Mouse (Mus musculus): Measurements from ENCODE around the gene Adamts9. TPM values are rescaled to one million over a fixed set of nuclear protein-coding genes. Genes with fewer than 3 reads are reported as not detected.
A peak's percentile ranks its signal among the peaks of the same experiment; 100 is the strongest.

The Adamts9 gene
- polyA plus RNA-seq, 1 experiment from 2014 or later, result 8.2 TPM

- H3K9ac ChIP-seq (ENCODE audit: low read depth, low read length), result no peak overlapping the region
- ATAC-seq (ENCODE audit: low read depth) (no peak), DNase-seq (ENCODE audit: low spot score) (no peak)
- 0 out of 2 replicates have a peak, but pooled peaks cover 9% of the 10 kb centered on the region for H3K27me3 ChIP-seq (replicated peaks; ENCODE audit: control insufficient read depth, insufficient read depth, low read length)
- no peak overlapping the region for H3K4me2 ChIP-seq (ENCODE audit: low read depth, low read length)
- no peak overlapping the region for H3K4me3 ChIP-seq (ENCODE audit: low read depth, low read length)
- H3K9me3 ChIP-seq (ENCODE audit: control insufficient read depth, low read length), result no peaks in the 10 kb centered on the region
- no peaks in the 10 kb centered on the region for H3K4me1 ChIP-seq (ENCODE audit: control insufficient read depth, insufficient read depth, low read length)
- WGBS, result 89% methylated on average over 6 of the region's 6 CpGs
- H3K27ac ChIP-seq (replicated peaks; ENCODE audit: low read depth, low read length), result no peak overlapping the region
- 0 out of 2 replicates have a peak, but pooled peaks cover 3% of the 10 kb centered on the region for H3K36me3 ChIP-seq (ENCODE audit: control insufficient read depth, insufficient read depth, low read length)
Observed at GRCm38 (mm10) chr6:92781446-92781845, 161.8 kb downstream of the Adamts9 start.

DNA sequence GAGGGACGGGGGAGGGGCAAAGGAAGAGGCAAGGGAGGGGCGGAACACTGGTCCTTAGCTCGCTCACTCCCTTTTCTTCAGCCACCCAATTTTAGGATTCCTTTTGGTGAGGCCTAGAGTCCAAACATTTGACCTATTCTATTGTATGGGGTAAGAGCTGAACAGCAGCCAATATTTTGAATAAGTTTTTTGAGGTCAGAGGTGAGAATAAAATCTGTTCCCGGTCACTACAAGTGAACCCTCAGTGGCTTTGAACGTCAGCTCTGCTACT lies 163.4 kb downstream of the Adamts9 start:
- no peak overlapping the region for H3K4me2 ChIP-seq (ENCODE audit: low read depth, low read length)
- ATAC-seq (ENCODE audit: low read depth), result no peak
- no peak overlapping the region for H3K9ac ChIP-seq (ENCODE audit: low read depth, low read length)
- H3K4me1 ChIP-seq (ENCODE audit: control insufficient read depth, insufficient read depth, low read length), result no peaks in the 10 kb centered on the region
- H3K36me3 ChIP-seq (ENCODE audit: control insufficient read depth, insufficient read depth, low read length), result peaks cover 3% of the 10 kb centered on the region; the same call in 1 of the 2 replicates
- 52% methylated on average over 5 of the region's 5 CpGs for WGBS
- H3K9me3 ChIP-seq (ENCODE audit: control insufficient read depth, low read length), result no peaks in the 10 kb centered on the region
- H3K27me3 ChIP-seq (replicated peaks; ENCODE audit: control insufficient read depth, insufficient read depth, low read length), result no peaks in the 10 kb centered on the region
- no peak overlapping the region for H3K27ac ChIP-seq (replicated peaks; ENCODE audit: low read depth, low read length)
- H3K4me3 ChIP-seq (ENCODE audit: low read depth, low read length), result no peak overlapping the region
- no peak for DNase-seq (ENCODE audit: low spot score)

- Histone ChIP-seq H3K36me3 (ENCODE audit: control insufficient read depth, insufficient read depth, low read length) (peaks cover 5% of the 10 kb centered on the region; the same call in 1 of the 2 replicates), H3K4me1 (ENCODE audit: control insufficient read depth, insufficient read depth, low read length) (no peaks in the 10 kb centered on the region), H3K9ac (ENCODE audit: low read depth, low read length) (no peak overlapping the region), H3K4me2 (ENCODE audit: low read depth, low read length) (no peak overlapping the region), H3K27me3 (replicated peaks; ENCODE audit: control insufficient read depth, insufficient read depth, low read length) (no peaks in the 10 kb centered on the region), H3K9me3 (ENCODE audit: control insufficient read depth, low read length) (no peaks in the 10 kb centered on the region), H3K4me3 (ENCODE audit: low read depth, low read length) (no peak overlapping the region), H3K27ac (replicated peaks; ENCODE audit: low read depth, low read length) (no peak overlapping the region)
- no peak for DNase-seq (ENCODE audit: low spot score)
- ATAC-seq (ENCODE audit: low read depth), result no peak
- 80% methylated on average over 10 of the region's 11 CpGs for WGBS
Observed at GRCm38 (mm10) chr6:92779140-92779934, 164.0 kb downstream of the Adamts9 start.

- ATAC-seq (ENCODE audit: low read depth), result no peak
- peaks cover 6% of the 10 kb centered on the region; the same call in 1 of the 2 replicates for H3K36me3 ChIP-seq (ENCODE audit: control insufficient read depth, insufficient read depth, low read length)
- no peaks in the 10 kb centered on the region for H3K4me1 ChIP-seq (ENCODE audit: control insufficient read depth, insufficient read depth, low read length)
- no peak overlapping the region for H3K4me2 ChIP-seq (ENCODE audit: low read depth, low read length)
- H3K27ac ChIP-seq (replicated peaks; ENCODE audit: low read depth, low read length), result no peak overlapping the region
- peak; percentile 63 for DNase-seq (ENCODE audit: low spot score)
- no peaks in the 10 kb centered on the region for H3K27me3 ChIP-seq (replicated peaks; ENCODE audit: control insufficient read depth, insufficient read depth, low read length)
- H3K9me3 ChIP-seq (ENCODE audit: control insufficient read depth, low read length), result no peaks in the 10 kb centered on the region
- no peak overlapping the region for H3K9ac ChIP-seq (ENCODE audit: low read depth, low read length)
- no peak overlapping the region for H3K4me3 ChIP-seq (ENCODE audit: low read depth, low read length)
- 12% methylated on average over 2 of the region's 2 CpGs for WGBS
Observed at GRCm38 (mm10) chr6:92776356-92776755, 166.9 kb downstream of the Adamts9 start.

DNA sequence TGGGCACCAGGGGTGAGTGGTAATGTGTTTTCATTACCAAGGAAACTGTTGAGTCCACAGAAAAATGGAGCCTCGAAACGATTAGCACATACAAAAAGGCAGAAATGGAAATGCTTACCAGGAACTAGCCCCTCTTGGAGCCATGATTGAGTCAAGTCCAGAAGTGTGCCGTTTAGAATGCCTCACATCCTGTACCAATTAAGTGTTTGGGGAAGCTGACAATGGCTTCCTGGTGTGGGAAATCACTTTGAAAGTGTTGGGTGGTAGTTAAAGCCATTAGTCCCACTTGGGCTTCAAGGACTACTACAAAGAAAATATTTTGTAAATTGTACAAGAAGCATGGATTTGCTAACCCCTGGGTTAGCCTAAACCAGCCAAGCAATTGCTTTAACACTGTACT lies 180.9 kb downstream of the Adamts9 start:
- Histone ChIP-seq H3K36me3 (ENCODE audit: control insufficient read depth, insufficient read depth, low read length) (no peaks in the 10 kb centered on the region), H3K4me3 (ENCODE audit: low read depth, low read length) (no peak overlapping the region), H3K9me3 (ENCODE audit: control insufficient read depth, low read length) (no peaks in the 10 kb centered on the region), H3K9ac (ENCODE audit: low read depth, low read length) (no peak overlapping the region), H3K4me1 (ENCODE audit: control insufficient read depth, insufficient read depth, low read length) (no peaks in the 10 kb centered on the region), H3K27ac (replicated peaks; ENCODE audit: low read depth, low read length) (no peak overlapping the region), H3K27me3 (replicated peaks; ENCODE audit: control insufficient read depth, insufficient read depth, low read length) (no peaks in the 10 kb centered on the region), H3K4me2 (ENCODE audit: low read depth, low read length) (no peak overlapping the region)
- ATAC-seq (ENCODE audit: low read depth) (no peak), DNase-seq (ENCODE audit: low spot score) (no peak)
- 38% methylated on average over 3 of the region's 3 CpGs for WGBS

DNA sequence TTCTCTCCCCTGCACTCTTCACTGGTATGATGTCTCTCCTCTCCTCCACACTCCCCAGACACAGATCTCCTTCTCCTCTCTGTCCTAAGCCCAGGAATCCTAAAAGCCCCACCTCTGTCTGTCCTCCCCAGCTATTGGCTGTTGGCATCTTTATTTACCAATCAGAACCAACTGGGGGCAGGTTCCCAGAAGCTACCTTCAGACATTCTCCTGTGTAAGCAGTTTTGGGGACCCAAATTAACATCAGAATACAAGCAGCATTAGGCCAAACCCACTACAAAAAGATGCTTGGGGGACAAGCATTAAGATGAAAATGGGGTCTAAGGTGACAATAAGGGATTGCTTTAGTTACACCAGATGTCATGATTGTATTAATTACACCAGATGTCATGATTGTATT lies 183.7 kb downstream of the Adamts9 start:
- H3K27me3 ChIP-seq (replicated peaks; ENCODE audit: control insufficient read depth, insufficient read depth, low read length), result no peaks in the 10 kb centered on the region
- ATAC-seq (ENCODE audit: low read depth) (no peak), DNase-seq (ENCODE audit: low spot score) (no peak)
- no peaks in the 10 kb centered on the region for H3K9me3 ChIP-seq (ENCODE audit: control insufficient read depth, low read length)
- no peak overlapping the region for H3K4me3 ChIP-seq (ENCODE audit: low read depth, low read length)
- no peak overlapping the region for H3K9ac ChIP-seq (ENCODE audit: low read depth, low read length)
- no peaks in the 10 kb centered on the region for H3K4me1 ChIP-seq (ENCODE audit: control insufficient read depth, insufficient read depth, low read length)
- H3K27ac ChIP-seq (replicated peaks; ENCODE audit: low read depth, low read length), result no peak overlapping the region
- H3K4me2 ChIP-seq (ENCODE audit: low read depth, low read length), result no peak overlapping the region
- H3K36me3 ChIP-seq (ENCODE audit: control insufficient read depth, insufficient read depth, low read length), result no peaks in the 10 kb centered on the region

DNA sequence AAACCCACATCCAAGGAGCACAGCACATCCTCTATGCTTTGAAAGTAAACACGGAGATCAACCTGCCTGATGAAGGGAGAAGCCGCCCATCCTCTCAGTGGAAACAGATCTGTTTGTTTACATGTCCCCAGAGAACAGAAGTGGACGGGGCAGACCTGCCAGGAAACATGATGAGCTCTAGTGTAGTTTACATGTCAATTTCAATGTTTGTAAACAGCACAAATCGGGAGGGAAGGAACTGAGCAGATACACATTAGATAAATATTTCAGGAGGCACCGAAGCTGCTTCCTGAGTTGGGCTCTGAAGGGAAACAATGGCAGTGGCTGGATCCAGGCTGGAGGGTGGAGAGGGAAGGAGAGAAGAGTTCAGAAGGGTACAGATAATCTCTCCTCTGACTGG lies 187.5 kb downstream of the Adamts9 start:
- WGBS, result 21% methylated on average over 5 of the region's 5 CpGs
- Histone ChIP-seq H3K4me2 (ENCODE audit: low read depth, low read length) (no peak overlapping the region), H3K9me3 (ENCODE audit: control insufficient read depth, low read length) (no peaks in the 10 kb centered on the region), H3K27me3 (replicated peaks; ENCODE audit: control insufficient read depth, insufficient read depth, low read length) (no peaks in the 10 kb centered on the region), H3K4me3 (ENCODE audit: low read depth, low read length) (no peak overlapping the region), H3K9ac (ENCODE audit: low read depth, low read length) (no peak overlapping the region), H3K36me3 (ENCODE audit: control insufficient read depth, insufficient read depth, low read length) (no peaks in the 10 kb centered on the region), H3K27ac (replicated peaks; ENCODE audit: low read depth, low read length) (no peak overlapping the region), H3K4me1 (ENCODE audit: control insufficient read depth, insufficient read depth, low read length) (no peaks in the 10 kb centered on the region)
- ATAC-seq (ENCODE audit: low read depth) (no peak), DNase-seq (ENCODE audit: low spot score) (no peak)

DNA sequence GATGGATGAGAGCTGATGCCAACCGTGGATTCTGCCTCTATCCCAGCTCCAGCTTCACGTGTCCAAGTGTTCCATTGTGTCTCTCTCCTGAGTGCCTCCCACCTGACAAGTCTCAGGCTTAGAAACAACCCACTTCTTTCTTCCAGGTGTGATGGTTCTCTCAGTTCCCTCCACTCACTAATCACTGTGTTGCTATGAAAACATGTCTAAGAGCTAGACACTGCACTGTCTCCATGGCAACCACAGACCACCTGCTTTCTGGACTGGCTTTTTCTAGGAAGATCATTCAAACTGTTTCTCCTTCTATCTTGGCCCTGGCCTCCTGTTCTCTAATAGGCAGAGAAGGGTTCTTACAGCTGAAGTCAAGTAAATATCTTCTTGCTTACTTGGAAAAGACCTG lies 190.6 kb downstream of the Adamts9 start:
- Histone ChIP-seq H3K27ac (replicated peaks; ENCODE audit: low read depth, low read length) (no peak overlapping the region), H3K4me3 (ENCODE audit: low read depth, low read length) (no peak overlapping the region), H3K9ac (ENCODE audit: low read depth, low read length) (no peak overlapping the region), H3K4me1 (ENCODE audit: control insufficient read depth, insufficient read depth, low read length) (no peaks in the 10 kb centered on the region), H3K4me2 (ENCODE audit: low read depth, low read length) (no peak overlapping the region), H3K36me3 (ENCODE audit: control insufficient read depth, insufficient read depth, low read length) (no peaks in the 10 kb centered on the region), H3K9me3 (ENCODE audit: control insufficient read depth, low read length) (no peaks in the 10 kb centered on the region), H3K27me3 (replicated peaks; ENCODE audit: control insufficient read depth, insufficient read depth, low read length) (no peaks in the 10 kb centered on the region)
- 69% methylated on average over 2 of the region's 2 CpGs for WGBS
- DNase-seq (ENCODE audit: low spot score) (no peak), ATAC-seq (ENCODE audit: low read depth) (no peak)

GRCm38 (mm10) chr6:92749420-92749819 lies 193.9 kb downstream of the Adamts9 start:
- 46% methylated on average over 4 of the region's 4 CpGs for WGBS
- H3K27ac ChIP-seq (replicated peaks; ENCODE audit: low read depth, low read length), result no peak overlapping the region
- no peaks in the 10 kb centered on the region for H3K4me1 ChIP-seq (ENCODE audit: control insufficient read depth, insufficient read depth, low read length)
- H3K36me3 ChIP-seq (ENCODE audit: control insufficient read depth, insufficient read depth, low read length), result no peaks in the 10 kb centered on the region
- H3K27me3 ChIP-seq (replicated peaks; ENCODE audit: control insufficient read depth, insufficient read depth, low read length), result no peaks in the 10 kb centered on the region
- H3K9ac ChIP-seq (ENCODE audit: low read depth, low read length), result no peak overlapping the region
- no peak for DNase-seq (ENCODE audit: low spot score)
- no peak overlapping the region for H3K4me3 ChIP-seq (ENCODE audit: low read depth, low read length)
- no peak for ATAC-seq (ENCODE audit: low read depth)
- H3K9me3 ChIP-seq (ENCODE audit: control insufficient read depth, low read length), result no peaks in the 10 kb centered on the region
- no peak overlapping the region for H3K4me2 ChIP-seq (ENCODE audit: low read depth, low read length)

Measured in embryonic facial prominence, embryonic 14.5 days (tissue).